Mouse (Mus musculus) midbrain, embryonic 10.5 days (tissue): ENCODE data around the gene Gstm1. TPM values are rescaled to one million over a fixed set of nuclear protein-coding genes. Genes with fewer than 3 reads are reported as not detected.
"Not testable (repeated sequence)": the region's sequence is repeated elsewhere in the genome, so short reads cannot be mapped to it uniquely, and the experiment has no call there.

Experiments
- DNase-seq: peaks from one replicate; pipeline ENCODE4 v3.0.0-alpha.2; 2017; ENCODE audit warnings: low spot score
- H3K27ac ChIP-seq: fragments of 300-500 bp; sonication (generic); replicated peaks from 2 replicates; pipeline ENCODE4 v1.5.1; 2016; ENCODE audit warnings: mild to moderate bottlenecking
- H3K27me3 ChIP-seq: fragments of 300-500 bp; sonication (generic); 2 replicates; pipeline ENCODE4 v1.6.1; 2016; ENCODE audit warnings: low read depth, mild to moderate bottlenecking; ENCODE audit not compliant: poor library complexity, severe bottlenecking
- H3K36me3 ChIP-seq: fragments of 300-500 bp; sonication (generic); 2 replicates; pipeline ENCODE4 v1.6.1; 2016; ENCODE audit warnings: mild to moderate bottlenecking, moderate library complexity
- H3K4me1 ChIP-seq: fragments of 300-500 bp; sonication (generic); 2 replicates; pipeline ENCODE4 v1.6.1; 2016
- H3K4me3 ChIP-seq: fragments of 300-500 bp; sonication (generic); 2 replicates; pipeline ENCODE4 v1.5.1; 2016; ENCODE audit warnings: mild to moderate bottlenecking, moderate library complexity
- H3K9me3 ChIP-seq: fragments of 300-500 bp; sonication (generic); replicated peaks from 2 replicates; pipeline ENCODE4 v1.6.1; 2016; ENCODE audit warnings: mild to moderate bottlenecking
- WGBS: fragments of 180-500 bp; shearing (Covaris S2); methylation state at CpG from one replicate; pipeline ENCODE4 v1.1.7; 2016; 5-methylcytosine and 5-hydroxymethylcytosine counted together
- polyA plus RNA-seq: library from polyadenylated mRNA; unstranded; fragments of >200 nt; fragmentation: Nextera tagmentation; extraction: Ambion mirVana; gene quantifications from 2 replicates; pipeline ENCODE4 v1.2.1, GENCODE M21; 2016

Gstm1 gene
- polyA plus RNA-seq, 1 experiment from 2014 or later = 34.1 TPM

GRCm38 (mm10) chr3:108011558-108011957, 6.2 kb downstream of the Gstm1 start:
- Histone ChIP-seq H3K9me3 (no peaks in the 10 kb centered on the region), H3K27me3 (peaks cover 2% of the 10 kb centered on the region; the same call in 1 of the 2 replicates), H3K4me3 (no peak overlapping the region), H3K4me1 (peaks cover 11% of the 10 kb centered on the region), H3K36me3 (no peaks in the 10 kb centered on the region), H3K27ac (no peak overlapping the region)
- WGBS = 47% methylated on average over 3 of the region's 3 CpGs
- DNase-seq = no peak

GRCm38 (mm10) chr3:108010286-108010685, 7.5 kb downstream of the Gstm1 start:
- no peak for DNase-seq
- H3K27me3 ChIP-seq = no peaks in the 10 kb centered on the region

GRCm38 (mm10) chr3:108002021-108002420, 15.8 kb downstream of the Gstm1 start:
- DNase-seq = no peak
- H3K4me1 ChIP-seq = no peaks in the 10 kb centered on the region
- no peak overlapping the region for H3K4me3 ChIP-seq
- no peaks in the 10 kb centered on the region for H3K9me3 ChIP-seq
- WGBS = 87% methylated on average over 8 of the region's 8 CpGs
- no peak overlapping the region for H3K27ac ChIP-seq
- H3K36me3 ChIP-seq = no peaks in the 10 kb centered on the region
- no peaks in the 10 kb centered on the region for H3K27me3 ChIP-seq

More at GRCm38 (mm10) chr3:108010286-108010685, 7.5 kb downstream of the Gstm1 start:
- Histone ChIP-seq H3K27ac (no peak overlapping the region), H3K4me1 (peaks cover 8% of the 10 kb centered on the region), H3K9me3 (no peaks in the 10 kb centered on the region), H3K4me3 (no peak overlapping the region), H3K36me3 (no peaks in the 10 kb centered on the region)
- WGBS = 74% methylated on average over 2 of the region's 2 CpGs

GRCm38 (mm10) chr3:107999491-107999890, 18.3 kb downstream of the Gstm1 start:
- WGBS = 89% methylated on average over 3 of the region's 3 CpGs
- DNase-seq = no peak

GRCm38 (mm10) chr3:107998591-107998990, 19.2 kb downstream of the Gstm1 start:
- H3K27me3 ChIP-seq = no peaks in the 10 kb centered on the region
- H3K27ac ChIP-seq = no peak overlapping the region
- H3K36me3 ChIP-seq = no peaks in the 10 kb centered on the region
- no peak overlapping the region for H3K4me3 ChIP-seq
- no peaks in the 10 kb centered on the region for H3K4me1 ChIP-seq
- 89% methylated on average over 3 of the region's 3 CpGs for WGBS
- DNase-seq = no peak
- no peaks in the 10 kb centered on the region; the same call in 1 of the 2 replicates for H3K9me3 ChIP-seq

More at GRCm38 (mm10) chr3:107999491-107999890, 18.3 kb downstream of the Gstm1 start:
- Histone ChIP-seq H3K4me3 (no peak overlapping the region), H3K27ac (no peak overlapping the region), H3K36me3 (no peaks in the 10 kb centered on the region), H3K9me3 (no peaks in the 10 kb centered on the region), H3K27me3 (no peaks in the 10 kb centered on the region), H3K4me1 (no peaks in the 10 kb centered on the region)

GRCm38 (mm10) chr3:107996576-107996975, 21.2 kb downstream of the Gstm1 start:
- Histone ChIP-seq H3K36me3 (no peaks in the 10 kb centered on the region), H3K27me3 (no peaks in the 10 kb centered on the region), H3K4me3 (no peak overlapping the region), H3K9me3 (no peaks in the 10 kb centered on the region; the same call in 1 of the 2 replicates), H3K27ac (no peak overlapping the region), H3K4me1 (no peaks in the 10 kb centered on the region)
- DNase-seq = no peak
- WGBS = 78% methylated on average over 4 of the region's 4 CpGs

- H3K9me3 ChIP-seq, H3K36me3 ChIP-seq, H3K4me1 ChIP-seq, H3K27me3 ChIP-seq, H3K27ac ChIP-seq, H3K4me3 ChIP-seq, DNase-seq: not testable (repeated sequence)
- WGBS = 72% methylated on average over 2 of the region's 2 CpGs
These were observed 21.8 kb downstream of the Gstm1 start for GRCm38 (mm10) chr3:107995974-107996373.

GRCm38 (mm10) chr3:107986041-107986562, 31.7 kb downstream of the Gstm1 start, which contains the start of gene Gstm2:
Gene Gstm2 (minus strand): TSS chr3:107986453.
- DNase-seq = no peak
- no peak within 1 kb of the TSS for H3K27ac ChIP-seq
- no peaks in the 10 kb centered on the region for H3K27me3 ChIP-seq
- peaks cover 9% of the 10 kb centered on the region; the same call in 1 of the 2 replicates for H3K4me1 ChIP-seq
- H3K36me3 ChIP-seq = no peaks in the 10 kb centered on the region
- no peak within 1 kb of the TSS; the same call in 1 of the 2 replicates for H3K4me3 ChIP-seq
- H3K9me3 ChIP-seq = no peaks in the 10 kb centered on the region
- WGBS = 68% methylated on average over 8 of the region's 8 CpGs

GRCm38 (mm10) chr3:107985141-107985540, 32.6 kb downstream of the Gstm1 start:
- not testable (repeated sequence) for H3K27me3 ChIP-seq, H3K27ac ChIP-seq, DNase-seq, H3K36me3 ChIP-seq, H3K9me3 ChIP-seq, H3K4me1 ChIP-seq, H3K4me3 ChIP-seq
- WGBS = 96% methylated on average over 2 of the region's 2 CpGs

- no peaks in the 10 kb centered on the region for H3K27me3 ChIP-seq
- no peak for DNase-seq
- H3K36me3 ChIP-seq = no peaks in the 10 kb centered on the region
- peaks cover 9% of the 10 kb centered on the region; the same call in 1 of the 2 replicates for H3K4me1 ChIP-seq
- no peak overlapping the region for H3K27ac ChIP-seq
- no peaks in the 10 kb centered on the region for H3K9me3 ChIP-seq
- WGBS = 87% methylated on average over 5 of the region's 5 CpGs
- H3K4me3 ChIP-seq = no peak overlapping the region
These were observed 33.3 kb downstream of the Gstm1 start for GRCm38 (mm10) chr3:107984471-107984870.

- no peak for DNase-seq
- H3K4me1 ChIP-seq = peaks cover 9% of the 10 kb centered on the region; the same call in 1 of the 2 replicates
- WGBS = 75% methylated on average over 3 of the region's 3 CpGs
- H3K36me3 ChIP-seq = no peaks in the 10 kb centered on the region
- no peak overlapping the region for H3K27ac ChIP-seq
- H3K4me3 ChIP-seq = no peak overlapping the region
- H3K9me3 ChIP-seq = no peaks in the 10 kb centered on the region
- no peaks in the 10 kb centered on the region for H3K27me3 ChIP-seq
These were observed 34.0 kb downstream of the Gstm1 start for GRCm38 (mm10) chr3:107983771-107984170.

- Histone ChIP-seq H3K9me3 (no peaks in the 10 kb centered on the region), H3K4me1 (peaks cover 9% of the 10 kb centered on the region; the same call in 1 of the 2 replicates), H3K36me3 (no peaks in the 10 kb centered on the region), H3K27me3 (no peaks in the 10 kb centered on the region), H3K4me3 (no peak overlapping the region), H3K27ac (no peak overlapping the region)
- WGBS = 90% methylated on average over 6 of the region's 6 CpGs
- DNase-seq = no peak
These were observed 35.0 kb downstream of the Gstm1 start for GRCm38 (mm10) chr3:107982726-107983125.

- H3K27me3 ChIP-seq = no peaks in the 10 kb centered on the region
- no peak overlapping the region for H3K4me3 ChIP-seq
- whole genome bisulfite sequencing = 75% methylated on average over 3 of the region's 3 CpGs
- H3K9me3 ChIP-seq = no peaks in the 10 kb centered on the region
- peaks cover 5% of the 10 kb centered on the region; the same call in 1 of the 2 replicates for H3K4me1 ChIP-seq
- no peak overlapping the region for H3K27ac ChIP-seq
- no peaks in the 10 kb centered on the region for H3K36me3 ChIP-seq
- DNase-seq = no peak
These were observed 36.5 kb downstream of the Gstm1 start for GRCm38 (mm10) chr3:107981261-107981660.
